Mouse (Mus musculus) thymus, adult 2 months (tissue): Measurements from ENCODE around the gene Naa35. TPM values are rescaled to one million over a fixed set of nuclear protein-coding genes. Genes with fewer than 3 reads are reported as not detected.

Source experiments
- DNase-seq: peaks from one replicate; pipeline ENCODE4 v3.0.0; 2021
- H3K27ac ChIP-seq: fragments of 200-500 bp; 2 replicates; pipeline ENCODE4 v1.5.1; 2012; ENCODE audit warnings: low read length, control low read depth; ENCODE audit not compliant: control insufficient read depth, insufficient read depth
- H3K27me3 ChIP-seq: fragments of 200-500 bp; 2 replicates; pipeline ENCODE4 v1.6.1; 2012; ENCODE audit warnings: mild to moderate bottlenecking, low read length, moderate library complexity, mixed read lengths; ENCODE audit not compliant: control insufficient read depth, insufficient read depth
- H3K36me3 ChIP-seq: fragments of 200-500 bp; 2 replicates; pipeline ENCODE4 v1.6.1; 2012; ENCODE audit warnings: mild to moderate bottlenecking, low read length, moderate library complexity; ENCODE audit not compliant: control insufficient read depth, insufficient read depth
- H3K4me1 ChIP-seq: fragments of 200-500 bp; replicated peaks from 2 replicates; pipeline ENCODE4 v1.6.1; 2012; ENCODE audit warnings: low read length; ENCODE audit not compliant: control insufficient read depth, insufficient read depth
- H3K4me3 ChIP-seq: fragments of 200-500 bp; 2 replicates; pipeline ENCODE4 v1.5.1; 2012; ENCODE audit warnings: mild to moderate bottlenecking, low read length, control low read depth, moderate library complexity; ENCODE audit not compliant: control insufficient read depth, insufficient read depth
- CTCF ChIP-seq: fragments of 200-500 bp; IDR thresholded peaks from 2 replicates; pipeline ENCODE4 v1.5.1; 2012; ENCODE audit warnings: mild to moderate bottlenecking, control low read depth, low read length, moderate library complexity, borderline replicate concordance; ENCODE audit not compliant: control insufficient read depth, poor library complexity, insufficient read depth; ENCODE audit errors: extremely low read depth
- POLR2A ChIP-seq: fragments of 200-500 bp; IDR thresholded peaks from 2 replicates; pipeline ENCODE4 v1.6.1; 2012; ENCODE audit warnings: mild to moderate bottlenecking, low read length, control low read depth, moderate library complexity; ENCODE audit not compliant: control insufficient read depth, poor library complexity, insufficient read depth; ENCODE audit errors: extremely low read depth
- WGBS: fragments of 180-500 bp; shearing (Covaris S2); methylation state at CpG from one replicate; pipeline ENCODE4 v1.1.7; 2018; 5-methylcytosine and 5-hydroxymethylcytosine counted together
- polyA plus RNA-seq: library from polyadenylated mRNA; depleted of rRNA; stranded (reverse); fragments of >200 nt; gene quantifications from 2 replicates; pipeline ENCODE4 v1.2.3, GENCODE M21; 2012; rRNA removed

Naa35 gene
- polyA plus RNA-seq = 44.5 and 54.3 TPM in 2 replicates

- Histone ChIP-seq H3K4me1 (peaks cover 8% of the 10 kb centered on the region), H3K4me3 (peak within 1 kb of the TSS; percentile 95), H3K27me3 (no peaks in the 10 kb centered on the region), H3K36me3 (no peaks in the 10 kb centered on the region), H3K27ac (no peak within 1 kb of the TSS)
- TF ChIP-seq POLR2A = peak; percentile 60
- TF ChIP-seq CTCF = peak; percentile 62; the same call in 1 of the 2 replicates
- peak; percentile 100 for DNase-seq
- WGBS = under 1% methylated on average over 83 of the region's 83 CpGs
These were observed at the start of gene Naa35, which contains the start of gene Agtpbp1 for GRCm38 (mm10) chr13:59584947-59585647. Gene Naa35, plus strand, starts transcription at chr13:59585259. Gene Agtpbp1, minus strand, starts transcription at chr13:59585227.

- H3K27ac ChIP-seq = no peak overlapping the region
- H3K27me3 ChIP-seq = no peaks in the 10 kb centered on the region
- no peak for DNase-seq
- TF ChIP-seq CTCF = no peak
- no peak for TF ChIP-seq POLR2A
- H3K4me3 ChIP-seq = no peak overlapping the region
- WGBS = 98% methylated on average over 6 of the region's 6 CpGs
- no peaks in the 10 kb centered on the region; the same call in 1 of the 2 replicates for H3K36me3 ChIP-seq
- no peaks in the 10 kb centered on the region for H3K4me1 ChIP-seq
These were observed 49.3 kb upstream of the Naa35 start for GRCm38 (mm10) chr13:59535746-59536145.

- 91% methylated on average over 2 of the region's 2 CpGs for WGBS
- Histone ChIP-seq H3K27me3 (no peaks in the 10 kb centered on the region), H3K27ac (no peak overlapping the region), H3K4me1 (no peaks in the 10 kb centered on the region), H3K4me3 (no peak overlapping the region), H3K36me3 (no peaks in the 10 kb centered on the region; the same call in 1 of the 2 replicates)
- TF ChIP-seq POLR2A (no peak), CTCF (no peak)
- no peak for DNase-seq
These were observed 48.4 kb upstream of the Naa35 start for GRCm38 (mm10) chr13:59536631-59537030.

DNA sequence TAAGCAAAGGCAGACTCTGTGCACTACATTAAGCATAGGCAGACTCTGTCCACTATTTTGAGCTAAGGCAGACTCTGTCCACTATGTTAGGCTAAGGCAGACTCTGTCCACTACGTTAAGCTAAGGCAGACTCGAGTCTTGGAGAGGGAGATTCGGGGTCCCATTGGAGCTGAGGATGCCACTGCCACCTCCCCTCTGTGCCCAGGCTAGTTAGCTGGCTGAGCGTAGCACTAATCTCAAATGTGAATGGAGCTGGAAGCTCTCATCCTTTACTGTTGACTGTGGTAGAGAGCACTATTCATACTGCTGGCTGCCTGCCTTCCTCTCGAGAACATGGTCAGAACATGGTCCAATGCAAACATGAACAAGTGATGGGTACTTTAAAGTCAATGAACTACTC is 46.4 kb upstream of the Naa35 start:
- Histone ChIP-seq H3K27ac (no peak overlapping the region), H3K36me3 (no peaks in the 10 kb centered on the region), H3K4me3 (no peak overlapping the region), H3K27me3 (no peaks in the 10 kb centered on the region), H3K4me1 (no peaks in the 10 kb centered on the region)
- no peak for DNase-seq
- TF ChIP-seq CTCF = no peak
- TF ChIP-seq POLR2A = no peak
- WGBS = 96% methylated on average over 5 of the region's 5 CpGs

GRCm38 (mm10) chr13:59540030-59540429 is 45.0 kb upstream of the Naa35 start:
- TF ChIP-seq CTCF (no peak), POLR2A (no peak)
- Histone ChIP-seq H3K4me1 (no peaks in the 10 kb centered on the region; the same call in 1 of the 2 replicates), H3K27me3 (no peaks in the 10 kb centered on the region), H3K4me3 (no peak overlapping the region), H3K36me3 (no peaks in the 10 kb centered on the region), H3K27ac (no peak overlapping the region)
- WGBS = 97% methylated on average over 5 of the region's 5 CpGs
- no peak for DNase-seq

DNA sequence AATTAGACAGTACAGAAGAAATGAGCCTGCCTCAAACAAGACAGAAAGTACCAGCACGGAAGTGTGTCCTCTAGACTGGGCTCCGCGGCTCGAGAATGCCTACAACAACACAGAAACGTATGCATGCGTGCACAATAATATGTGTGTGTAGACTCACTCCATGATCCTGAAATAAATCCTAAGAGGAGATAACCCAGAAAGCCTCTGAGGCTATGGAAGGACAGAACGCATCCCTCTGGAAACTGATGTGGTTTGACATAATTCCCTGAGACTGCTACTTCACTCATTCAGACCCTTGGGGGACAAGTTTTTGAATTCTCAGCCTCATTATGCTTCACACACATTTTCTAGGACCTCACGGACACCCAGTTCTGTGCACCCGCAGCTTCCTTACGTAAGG is 42.6 kb upstream of the Naa35 start:
- H3K36me3 ChIP-seq = no peaks in the 10 kb centered on the region
- no peaks in the 10 kb centered on the region; the same call in 1 of the 2 replicates for H3K4me1 ChIP-seq
- DNase-seq = no peak
- H3K27me3 ChIP-seq = no peaks in the 10 kb centered on the region
- WGBS = 95% methylated on average over 10 of the region's 10 CpGs
- no peak overlapping the region for H3K27ac ChIP-seq
- TF ChIP-seq CTCF (no peak), POLR2A (no peak)
- H3K4me3 ChIP-seq = no peak overlapping the region
